8 mouse cellular contexts compared by ENCODE assay signal in the genomic region with DNA sequence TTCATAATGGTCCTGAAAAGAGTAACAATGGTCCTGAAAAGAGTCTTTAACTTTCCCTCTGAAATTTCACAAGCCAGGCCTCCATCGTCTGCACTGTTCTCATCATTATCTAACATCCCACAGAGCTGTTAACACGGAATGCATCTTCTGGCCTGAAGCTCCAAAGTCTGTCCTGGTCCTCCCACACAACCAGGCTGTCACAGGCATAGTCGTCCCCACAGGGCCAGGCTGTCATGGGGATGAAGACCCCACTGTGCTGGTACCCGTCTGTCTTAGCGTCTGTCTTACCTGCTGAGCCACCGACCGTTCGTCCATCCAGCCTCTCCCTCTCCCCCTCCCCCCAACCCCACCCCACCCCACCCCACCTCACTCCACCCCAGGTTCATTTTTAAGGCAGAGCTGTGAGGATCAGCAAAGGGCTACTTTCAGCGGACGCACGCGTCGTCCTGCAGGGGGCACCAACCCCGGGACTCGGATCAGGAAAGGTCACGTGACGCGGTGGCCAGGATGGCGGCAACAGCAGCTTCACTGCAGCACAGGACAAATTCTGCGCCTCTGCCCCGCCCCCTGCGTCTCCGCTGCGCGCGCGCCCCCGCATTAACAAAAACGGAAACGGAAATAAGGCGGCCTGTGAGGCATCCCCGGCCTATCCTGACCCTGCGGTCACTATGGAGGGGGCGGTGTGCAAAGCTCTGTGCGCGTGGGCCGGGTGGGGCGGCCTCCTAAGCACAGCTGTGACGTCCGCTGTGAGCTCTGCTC. TPM values are rescaled to one million over a fixed set of nuclear protein-coding genes. Genes with fewer than 3 reads are reported as not detected.
DNase-seq lines count a peak whose midpoint lies in the region; ATAC-seq and TF ChIP-seq lines count a peak whose summit lies in the region.

No protein-coding gene starts in this region.

- DNase-seq in ES-E14 (ENCODE audit: low read depth, low spot score) = peak; percentile 87
- DNase-seq in cerebellum, adult 18-20 months = peak; percentile 89 to 90
- DNase-seq in heart, postnatal 14 days = peak; percentile 91 to 93
- peak; percentile 89 for DNase-seq in layer of hippocampus, adult 11-12 months (ENCODE audit: low spot score)
- DNase-seq in lung, adult 2 months = peak; percentile 80
- peak; percentile 90 for DNase-seq in testis, postnatal 14 days (ENCODE audit: low spot score)

- intact Hi-C loops in heart, postnatal 14 days (cut with DNase I) = loop anchor here (10.0 kb wide), 1 partner anchor 360 kb away; the partner anchor contains the start of gene Slc4a7

- H3K9me3 ChIP-seq in ES-E14 (ENCODE audit: control insufficient read depth, insufficient read depth, low read depth, low read length) = no peaks in the 10 kb centered on the region
- H3K9me3 ChIP-seq in forebrain, embryonic 15.5 days = peaks cover 8% of the 10 kb centered on the region; the same call in 1 of the 2 replicates
- peaks cover 16% of the 10 kb centered on the region; the same call in 1 of the 2 replicates for H3K9me3 ChIP-seq in neural tube, embryonic 15.5 days (replicated peaks)

- no peaks in the 10 kb centered on the region for H3K27me3 ChIP-seq in forebrain, embryonic 15.5 days
- no peaks in the 10 kb centered on the region for H3K27me3 ChIP-seq in neural tube, embryonic 15.5 days (replicated peaks)

- H3K9ac ChIP-seq in ES-E14 (ENCODE audit: insufficient read depth, low read depth, low read length, poor library complexity, severe bottlenecking) = peak overlapping the region; percentile 67
- peak overlapping the region; percentile 49 for H3K9ac ChIP-seq in forebrain, embryonic 15.5 days (replicated peaks)
- peak overlapping the region; percentile 54 for H3K9ac ChIP-seq in neural tube, embryonic 15.5 days (replicated peaks)

- no peaks in the 10 kb centered on the region for H3K4me1 ChIP-seq in ES-E14 (ENCODE audit: control insufficient read depth in 2 of 2, insufficient read depth in 2 of 2, low read length in 2 of 2, poor library complexity in 1 of 2)
- 0 out of 2 replicates have a peak, but pooled peaks cover 7% of the 10 kb centered on the region for H3K4me1 ChIP-seq in forebrain, embryonic 15.5 days
- peaks cover 3% of the 10 kb centered on the region; the same call in 1 of the 2 replicates for H3K4me1 ChIP-seq in lung, adult 2 months (ENCODE audit: control insufficient read depth, insufficient read depth, low read length)
- H3K4me1 ChIP-seq in neural tube, embryonic 15.5 days = 0 out of 2 replicates have a peak, but pooled peaks cover 6% of the 10 kb centered on the region

- H3K4me3 ChIP-seq in ES-E14 (ENCODE audit: insufficient read depth in 1 of 2, low read depth in 1 of 2, low read length in 2 of 2, poor library complexity in 1 of 2, severe bottlenecking in 1 of 2) = peak overlapping the region; percentile 64 to 76
- peak overlapping the region; percentile 69 for H3K4me3 ChIP-seq in forebrain, embryonic 15.5 days
- H3K4me3 ChIP-seq in lung, adult 2 months (replicated peaks; ENCODE audit: extremely low read depth, low read depth, low read length) = peak overlapping the region; percentile 69
- peak overlapping the region; percentile 64 for H3K4me3 ChIP-seq in neural tube, embryonic 15.5 days (replicated peaks)

- H3K36me3 ChIP-seq in ES-E14 (ENCODE audit: control insufficient read depth, insufficient read depth, low read length, poor library complexity, severe bottlenecking) = peaks cover 13% of the 10 kb centered on the region; the same call in 1 of the 2 replicates
- no peaks in the 10 kb centered on the region for H3K36me3 ChIP-seq in forebrain, embryonic 15.5 days
- peaks cover 4% of the 10 kb centered on the region; the same call in 1 of the 2 replicates for H3K36me3 ChIP-seq in neural tube, embryonic 15.5 days

- no peak for TF ChIP-seq POLR2A in lung, adult 2 months (IDR thresholded peaks at IDR 0.05; ENCODE audit: borderline replicate concordance, extremely low read depth, low read depth, low read length)

- peak; percentile 63; the same call in 1 of the 2 replicates for TF ChIP-seq CTCF in lung, adult 2 months (IDR thresholded peaks at IDR 0.05; ENCODE audit: insufficient read depth, low read length)

- peak overlapping the region; percentile 74 for H3K4me2 ChIP-seq in forebrain, embryonic 15.5 days (replicated peaks)
- H3K4me2 ChIP-seq in neural tube, embryonic 15.5 days = peak overlapping the region; percentile 86

- WGBS in forebrain, embryonic 15.5 days = 4% methylated on average over 40 of the region's 40 CpGs
- 4% methylated on average over 36 of the region's 40 CpGs for WGBS in lung, adult 2 months
- 5% methylated on average over 38 of the region's 40 CpGs for WGBS in neural tube, embryonic 15.5 days

- H3K27ac ChIP-seq in ES-E14 (ENCODE audit: insufficient read depth, low read depth, low read length, poor library complexity, severe bottlenecking) = peak overlapping the region; percentile 37; the same call in 1 of the 2 replicates
- peak overlapping the region; percentile 44 for H3K27ac ChIP-seq in forebrain, embryonic 15.5 days (replicated peaks)
- H3K27ac ChIP-seq in neural tube, embryonic 15.5 days (replicated peaks) = peak overlapping the region; percentile 81

- in situ Hi-C loops in ES-E14 (cut with MboI; ENCODE audit: low sequenced_read_pairs in 2 of 2, unreplicated experiment in 2 of 2) = no loop called here

- peak; percentile 80 for ATAC-seq in forebrain, embryonic 15.5 days (replicated peaks)
- peak; percentile 89 for ATAC-seq in neural tube, embryonic 15.5 days (ENCODE audit: low FRiP score)

TF ChIP-seq in ES-E14, 5 proteins besides CTCF, POLR2A, EP300 and RAD21:
- TF ChIP-seq HCFC1 (IDR thresholded peaks at IDR 0.05; ENCODE audit: borderline replicate concordance, insufficient read depth, low read length) (no peak), ZC3H11A (IDR thresholded peaks at IDR 0.05; ENCODE audit: borderline replicate concordance, low read depth, low read length) (no peak), MAFK (IDR thresholded peaks at IDR 0.05; ENCODE audit: insufficient read depth, low read depth, low read length) (no peak), ZNF384 (IDR thresholded peaks at IDR 0.05; ENCODE audit: low read depth, low read length) (no peak)

RNA-seq across cellular contexts. Expression of gene Il3ra, which starts 0.8 kb away (rescaled TPM):
- total RNA-seq in ES-E14 (2012; rRNA removed) = 5.8 and 13.1 TPM in 2 replicates
- polyA plus RNA-seq in forebrain, embryonic 15.5 days (2015; fragmentation: Nextera tagmentation; extraction: Ambion mirVana) = 2.1 TPM in 2 replicates
- total RNA-seq in heart, postnatal 14 days (2021) = 1 to 10 TPM; 5.4 to 7.4 TPM
- 89.7 and 119 TPM in 2 replicates for polyA plus RNA-seq in lung, adult 2 months (2012; rRNA removed)
- polyA plus RNA-seq in neural tube, embryonic 15.5 days (2015; fragmentation: Nextera tagmentation; extraction: Ambion mirVana) = 2.9 and 4.3 TPM in 2 replicates

RNA-seq across cellular contexts. Expression of gene Olfr31, which starts 22.7 kb away (rescaled TPM):
- total RNA-seq in ES-E14 (2012; rRNA removed) = 0.13 and 0.85 TPM in 2 replicates
- not detected in 2 replicates for polyA plus RNA-seq in forebrain, embryonic 15.5 days (2015; fragmentation: Nextera tagmentation; extraction: Ambion mirVana)
- not detected for total RNA-seq in heart, postnatal 14 days (2021)
- polyA plus RNA-seq in lung, adult 2 months (2012; rRNA removed) = not detected in 2 replicates
- polyA plus RNA-seq in neural tube, embryonic 15.5 days (2015; fragmentation: Nextera tagmentation; extraction: Ambion mirVana) = 0.04 TPM in 1 of 2 replicates, not detected in the other

RNA-seq across cellular contexts. Expression of gene Olfr721-ps1, which starts 55.8 kb away (rescaled TPM):
- not detected in 2 replicates for total RNA-seq in ES-E14 (2012; rRNA removed)
- polyA plus RNA-seq in forebrain, embryonic 15.5 days (2015; fragmentation: Nextera tagmentation; extraction: Ambion mirVana) = not detected in 2 replicates
- not detected for total RNA-seq in heart, postnatal 14 days (2021)
- polyA plus RNA-seq in lung, adult 2 months (2012; rRNA removed) = not detected in 2 replicates
- polyA plus RNA-seq in neural tube, embryonic 15.5 days (2015; fragmentation: Nextera tagmentation; extraction: Ambion mirVana) = not detected in 2 replicates

Comparison
In these comparisons a context has a peak if more than half of its experiments do, and no peak if none do; other contexts are left out.
1. Peak in every context shown above with its lines: DNase-seq, ATAC-seq, H3K4me3 ChIP-seq and H3K27ac ChIP-seq.
2. RNA of gene Il3ra, which starts 0.8 kb away (polyA plus RNA-seq): 89.7 to 119 TPM in lung, adult 2 months; 2.9 to 4.3 TPM in neural tube, embryonic 15.5 days and 2.1 TPM in forebrain, embryonic 15.5 days; every median in the first group is over 10 times any median in the second.